Comparison of ENCODE assay signal across 12 mouse cellular contexts in the genomic region with DNA sequence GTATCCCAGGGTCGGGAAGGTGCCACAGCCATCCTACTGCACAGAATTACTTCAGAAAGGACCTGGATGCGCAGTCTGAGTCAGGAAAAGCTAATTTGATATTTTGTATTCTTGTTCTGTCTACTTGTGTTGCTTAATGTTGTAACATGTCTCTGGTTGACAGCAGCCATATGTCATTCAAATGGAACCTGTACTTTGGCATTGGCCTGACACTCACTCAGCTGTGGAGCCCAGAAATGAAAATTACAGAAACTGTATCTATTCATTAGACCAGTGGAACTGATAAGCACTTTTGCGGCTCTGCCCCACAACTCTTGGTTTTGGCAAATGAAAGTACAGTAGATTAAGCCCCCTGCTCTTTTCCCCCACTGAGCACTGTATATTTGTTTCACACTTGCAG.
A peak's percentile ranks its signal among the peaks of the same experiment; 100 is the strongest.
DNase-seq lines count a peak whose midpoint lies in the region; ATAC-seq lines count a peak whose summit lies in the region.
"Had no signal": no experiment of that assay in that cellular context is flagged by ENCODE, and none has a peak within 500 bp of the region (broad histone marks: within the 10 kb centered on the region; RNA-seq: fewer than 3 reads in every experiment).

No protein-coding gene starts in this region.

- H3K9ac ChIP-seq in forebrain, embryonic 15.5 days (replicated peaks): no peak overlapping the region
- H3K9ac ChIP-seq in neural tube, embryonic 15.5 days (replicated peaks): no peak overlapping the region
- H3K9ac ChIP-seq: liver, embryonic 13.5 days had no signal

- H3K9me3 ChIP-seq in megakaryocyte, embryonic 14.5 days: no peaks in the 10 kb centered on the region
- H3K9me3 ChIP-seq in forebrain, embryonic 15.5 days: no peaks in the 10 kb centered on the region
- H3K9me3 ChIP-seq in neural tube, embryonic 15.5 days (replicated peaks): no peaks in the 10 kb centered on the region
- H3K9me3 ChIP-seq: liver, embryonic 13.5 days had no signal

- ATAC-seq in megakaryocyte, adult 5-6 weeks (ENCODE audit: poor library complexity, severe bottlenecking): no peak
- 0 out of 2 replicates have a peak, but pooled peaks have one; percentile 17 for ATAC-seq in forebrain, embryonic 15.5 days (replicated peaks)
- no peak for ATAC-seq in neural tube, embryonic 15.5 days (ENCODE audit: low FRiP score)

- peak overlapping the region; percentile 47 for H3K4me3 ChIP-seq in megakaryocyte, embryonic 14.5 days (replicated peaks)
- no peak overlapping the region for H3K4me3 ChIP-seq in forebrain, embryonic 15.5 days
- H3K4me3 ChIP-seq in neural tube, embryonic 15.5 days (replicated peaks): no peak overlapping the region
- H3K4me3 ChIP-seq: liver, embryonic 13.5 days had no signal

- H3K4me1 ChIP-seq in megakaryocyte, embryonic 14.5 days: peaks cover 66% of the 10 kb centered on the region
- peaks cover 75% of the 10 kb centered on the region for H3K4me1 ChIP-seq in forebrain, embryonic 15.5 days
- H3K4me1 ChIP-seq in neural tube, embryonic 15.5 days: peaks cover 71% of the 10 kb centered on the region

- H3K36me3 ChIP-seq in megakaryocyte, embryonic 14.5 days (replicated peaks; ENCODE audit: low read length): peaks cover 29% of the 10 kb centered on the region
- H3K36me3 ChIP-seq in forebrain, embryonic 15.5 days: no peaks in the 10 kb centered on the region
- H3K36me3 ChIP-seq in neural tube, embryonic 15.5 days: no peaks in the 10 kb centered on the region
- H3K36me3 ChIP-seq: liver, embryonic 13.5 days had no signal

- DNase-seq in heart, adult 11 months: peak; percentile 69
- DNase-seq in heart, adult 18-20 months: no peak
- DNase-seq in spleen, adult 18-20 months: no peak
- no peak for DNase-seq in ovary, postnatal 36 days (ENCODE audit: low spot score)
- DNase-seq: embryo, embryonic 11 days; liver, embryonic 13.5 days; right cerebral cortex, postnatal 14 days; thymus, adult 18-20 months had no signal

- no peak overlapping the region for H3K4me2 ChIP-seq in forebrain, embryonic 15.5 days (replicated peaks)
- no peak overlapping the region for H3K4me2 ChIP-seq in neural tube, embryonic 15.5 days
- H3K4me2 ChIP-seq: liver, embryonic 13.5 days had no signal

- no peaks in the 10 kb centered on the region for H3K27me3 ChIP-seq in megakaryocyte, embryonic 14.5 days (replicated peaks)
- no peaks in the 10 kb centered on the region for H3K27me3 ChIP-seq in forebrain, embryonic 15.5 days
- H3K27me3 ChIP-seq in neural tube, embryonic 15.5 days (replicated peaks): no peaks in the 10 kb centered on the region
- H3K27me3 ChIP-seq: liver, embryonic 13.5 days had no signal

- 56% methylated on average over 3 of the region's 3 CpGs for WGBS in forebrain, embryonic 15.5 days
- WGBS in neural tube, embryonic 15.5 days: 73% methylated on average over 3 of the region's 3 CpGs

- peak overlapping the region; percentile 87 for H3K27ac ChIP-seq in forebrain, embryonic 15.5 days (replicated peaks)
- peak overlapping the region; percentile 64; the same call in 1 of the 2 replicates for H3K27ac ChIP-seq in neural tube, embryonic 15.5 days (replicated peaks)
- H3K27ac ChIP-seq: liver, embryonic 13.5 days had no signal
